Mouse (Mus musculus) monocyte, adult 2 months (primary cell): ENCODE results near the gene Irs2.
A peak's percentile ranks its signal among the peaks of the same experiment; 100 is the strongest.

ENCODE experiments used
- DNase-seq, 2 experiments: peaks; one replicate each; pipeline ENCODE4 v3.0.0; 2022; ENCODE audit warnings: low spot score in 2 of 2, low read depth in 1 of 2

Gene Irs2

DNA sequence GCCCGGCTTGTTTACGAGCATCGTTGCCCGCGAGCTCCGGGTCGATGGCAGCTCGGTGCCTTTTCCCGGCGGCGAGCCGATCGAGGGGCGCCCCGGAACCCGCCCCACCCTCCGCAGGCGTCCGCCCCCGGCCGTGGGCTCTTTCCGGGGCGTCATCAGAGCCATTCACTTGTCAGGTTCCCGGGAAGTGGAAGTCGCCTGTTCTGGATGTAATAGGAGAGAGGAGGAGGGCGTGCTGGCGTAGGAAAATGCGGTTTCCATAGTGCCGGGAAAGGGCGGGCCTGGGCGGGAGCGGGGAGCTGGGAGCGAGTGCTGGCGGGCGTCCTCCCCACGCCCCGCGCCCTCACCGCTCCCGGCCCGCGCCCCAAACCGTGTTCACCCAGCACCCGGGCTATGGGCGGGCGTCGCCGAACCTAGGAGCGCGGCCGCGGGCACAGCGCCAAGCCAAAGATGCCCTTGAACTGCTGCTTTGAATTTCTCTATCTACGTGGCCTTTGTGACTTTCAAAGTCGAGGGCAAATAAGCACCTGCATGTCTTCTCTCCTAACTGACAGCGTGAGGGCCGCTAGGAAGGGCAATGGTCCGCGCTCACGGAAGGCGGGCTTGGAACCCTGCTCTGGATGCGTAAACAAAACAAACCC lies 1.3 kb upstream of the Irs2 start:
- peak in 1 of 2 experiments; percentile 48 for DNase-seq

GRCm38 (mm10) chr8:11008842-11009420 lies 673 bp upstream of the Irs2 start:
- DNase-seq: peak; percentile 93 to 97

GRCm38 (mm10) chr8:11007581-11008378 lies 478 bp downstream of the Irs2 start:
- peak in 1 of 2 experiments; percentile 37 for DNase-seq

- DNase-seq: peak; percentile 63 to 76
Observed at GRCm38 (mm10) chr8:11007001-11007580, 1.2 kb downstream of the Irs2 start.

- DNase-seq: no peak
Observed at GRCm38 (mm10) chr8:11006276-11006630, 2.0 kb downstream of the Irs2 start.

DNA sequence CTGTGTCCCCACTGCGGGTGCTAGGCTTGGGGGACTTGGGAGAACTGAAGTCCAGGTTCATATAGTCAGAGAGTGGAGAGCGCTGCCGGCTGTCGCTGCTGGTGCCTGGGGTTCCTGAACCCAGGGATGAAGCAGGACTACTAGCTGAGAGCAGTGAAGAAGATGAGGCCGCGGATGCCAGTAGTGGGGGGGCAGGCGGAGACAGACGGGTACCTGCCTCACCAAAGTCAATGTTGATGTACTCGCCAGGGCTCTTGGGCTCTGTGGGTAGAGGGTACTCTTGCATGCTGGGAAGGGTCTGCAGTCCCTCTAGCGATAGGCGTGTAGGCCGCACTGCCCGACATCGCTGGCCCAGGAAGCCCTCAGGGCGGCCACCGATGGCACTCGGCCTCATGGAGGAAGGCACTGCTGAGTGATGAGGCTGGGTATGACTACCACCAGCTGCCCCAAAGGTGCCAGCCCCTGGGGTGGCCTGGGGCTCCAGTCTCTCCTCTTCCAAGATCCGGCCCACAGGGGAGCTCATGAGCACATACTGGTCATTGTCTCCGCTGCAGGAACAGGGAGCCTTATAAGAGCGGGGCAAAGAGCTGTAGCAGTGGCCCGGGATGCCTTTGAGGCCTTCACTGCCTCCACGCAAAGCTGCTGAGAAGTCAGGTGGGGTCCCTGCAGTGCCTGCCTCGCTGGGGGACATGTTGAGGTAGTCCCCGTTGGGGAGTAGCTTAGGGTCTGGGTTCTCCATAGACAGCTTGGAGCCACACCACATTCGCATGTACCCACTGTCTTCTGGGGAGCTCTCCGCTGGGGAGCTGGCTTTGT lies 2.6 kb downstream of the Irs2 start:
- no peak for DNase-seq

GRCm38 (mm10) chr8:11004781-11005459 lies 3.3 kb downstream of the Irs2 start:
- DNase-seq: no peak

DNA sequence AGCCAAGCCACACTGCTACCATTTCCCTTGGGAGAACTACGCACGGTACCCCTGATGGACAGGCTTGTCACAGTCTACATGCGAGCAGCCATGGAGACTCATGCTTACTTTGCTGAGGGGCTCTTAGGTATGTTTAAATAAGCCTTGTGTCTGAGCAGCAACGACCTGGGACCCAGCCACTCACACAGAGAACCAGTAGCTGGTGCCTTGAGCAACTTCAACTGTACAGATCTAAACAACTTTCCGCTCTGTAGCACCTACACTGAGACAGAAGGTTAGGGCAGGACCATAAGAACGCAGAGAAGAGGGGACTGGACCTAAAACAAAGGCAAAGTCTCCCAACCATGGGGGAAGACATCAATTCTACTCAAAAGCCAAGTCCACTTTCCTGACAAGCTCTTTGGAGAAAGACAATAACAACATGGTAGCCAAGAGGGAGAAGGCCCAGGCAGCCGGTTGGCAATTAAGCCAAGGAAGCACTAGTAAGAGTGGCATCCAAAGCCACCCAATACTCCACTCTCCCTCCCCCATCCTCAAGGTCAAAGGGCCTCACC lies 4.3 kb downstream of the Irs2 start:
- no peak for DNase-seq

GRCm38 (mm10) chr8:11003253-11003652 lies 5.0 kb downstream of the Irs2 start:
- no peak for DNase-seq

DNA sequence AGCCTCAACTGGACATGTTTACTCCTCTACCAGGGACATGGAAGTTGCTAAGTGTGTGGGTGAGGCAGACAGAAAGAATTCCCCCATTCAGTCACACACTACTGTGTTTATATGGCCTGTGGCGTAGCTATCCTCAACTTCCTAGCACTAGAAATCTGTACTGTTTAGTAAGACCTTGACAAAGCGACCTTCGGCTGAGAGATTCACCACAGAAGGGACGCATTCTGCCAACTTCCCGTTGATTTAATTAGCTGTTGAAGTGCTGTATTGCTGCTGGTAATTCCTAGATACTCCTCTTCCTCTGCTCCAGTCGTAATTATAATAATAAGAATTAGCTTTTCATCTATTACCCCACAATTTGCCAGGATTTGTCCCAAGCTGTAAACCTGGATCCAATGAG lies 5.4 kb downstream of the Irs2 start:
- DNase-seq: no peak

GRCm38 (mm10) chr8:11001062-11001549 lies 7.2 kb downstream of the Irs2 start:
- DNase-seq: no peak

DNA sequence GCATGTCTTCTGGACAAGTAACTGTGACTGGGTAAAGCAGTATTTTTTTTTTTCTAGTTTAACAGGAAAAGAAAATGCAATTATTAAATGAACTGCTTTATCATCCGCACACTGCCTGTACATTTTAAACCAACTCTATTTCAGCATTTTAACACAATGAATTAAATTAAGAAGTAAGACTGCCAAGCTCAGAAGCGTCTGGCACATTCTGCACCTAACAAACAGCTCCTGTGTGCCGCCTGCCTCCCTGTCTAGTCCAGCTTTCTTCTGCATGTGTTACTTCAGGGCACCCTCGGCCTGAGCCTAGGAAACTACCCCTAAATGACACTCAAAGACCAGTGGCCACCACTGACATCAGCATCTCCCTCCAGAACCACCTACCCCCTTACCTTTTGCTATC lies 8.7 kb downstream of the Irs2 start:
- no peak for DNase-seq

- DNase-seq: no peak
Observed at GRCm38 (mm10) chr8:10996247-10996646, 12.0 kb downstream of the Irs2 start.

DNA sequence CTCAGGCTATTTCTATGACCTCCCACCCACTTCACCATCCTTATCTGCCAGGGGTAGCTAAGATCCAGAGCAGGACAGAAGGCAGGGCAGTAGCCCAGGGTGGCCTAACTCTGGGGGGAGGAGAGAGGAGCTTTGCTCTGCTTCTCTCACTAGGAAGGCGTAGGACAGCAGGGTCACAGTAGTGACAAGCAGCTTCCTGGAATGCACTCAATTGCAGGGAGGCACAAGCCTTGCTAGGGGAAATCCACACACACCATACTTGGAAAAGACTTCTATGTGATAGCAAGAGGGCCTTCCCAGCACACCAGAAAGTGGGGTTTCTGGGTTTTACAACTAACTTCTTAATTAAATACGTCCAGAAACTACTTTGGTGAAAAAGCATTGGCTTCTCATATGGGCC lies 12.5 kb downstream of the Irs2 start:
- no peak for DNase-seq

DNA sequence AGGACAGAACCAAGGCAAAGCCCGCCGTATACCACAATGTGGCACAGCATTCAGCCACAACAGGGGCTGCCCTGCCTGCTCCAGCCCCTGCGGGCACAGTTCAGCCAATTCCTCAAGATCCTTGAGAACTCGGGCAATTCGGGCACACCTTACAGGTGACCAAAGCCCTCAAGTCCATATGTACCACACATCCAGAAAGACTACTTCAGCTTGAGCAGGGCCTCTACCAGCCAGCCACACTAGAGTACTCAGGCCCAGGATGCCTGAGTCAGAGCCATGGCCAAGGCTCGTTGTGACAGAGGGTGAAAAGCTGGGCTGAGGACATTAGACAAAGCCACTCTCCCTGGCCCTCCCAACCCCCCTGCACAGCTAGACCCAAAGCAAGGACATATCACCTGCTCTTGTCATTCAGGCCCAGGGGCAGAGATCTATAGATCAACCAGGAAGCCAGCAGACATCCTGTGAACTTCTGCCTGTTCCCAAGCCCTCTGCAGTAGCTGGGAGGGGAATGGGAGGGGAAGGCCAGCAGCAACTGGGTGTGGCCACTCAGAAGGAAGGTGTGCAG lies 13.8 kb downstream of the Irs2 start:
- no peak for DNase-seq

DNA sequence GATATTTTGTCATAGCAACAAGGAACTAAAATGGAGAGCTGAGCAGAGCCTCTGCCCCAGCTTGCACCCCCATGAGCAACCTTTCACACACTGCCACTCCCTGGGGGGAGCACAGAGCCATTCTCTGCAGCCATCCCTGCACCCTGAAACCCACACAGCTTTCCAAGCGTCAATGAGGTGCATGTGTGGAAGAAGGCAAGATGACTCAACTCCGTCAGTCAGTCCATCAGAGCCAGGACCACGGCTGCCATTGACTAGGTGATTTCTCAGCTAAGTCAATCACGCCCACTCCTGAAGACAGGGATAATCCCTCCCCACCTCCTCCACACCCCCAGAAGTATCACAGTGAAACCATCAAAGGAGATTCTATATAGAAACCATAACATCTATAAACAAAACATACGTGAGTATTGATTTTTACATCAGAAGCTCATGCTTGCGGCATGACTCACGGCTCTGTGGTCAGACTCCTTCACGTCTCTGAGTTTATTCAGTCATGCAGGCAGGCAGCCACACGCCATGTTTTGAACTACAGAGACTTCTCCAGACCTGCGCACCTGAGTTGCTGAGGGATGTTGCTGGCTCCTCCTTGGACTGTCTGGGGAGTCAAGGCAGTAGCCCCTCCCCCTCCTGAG lies 14.6 kb downstream of the Irs2 start:
- DNase-seq: no peak

DNA sequence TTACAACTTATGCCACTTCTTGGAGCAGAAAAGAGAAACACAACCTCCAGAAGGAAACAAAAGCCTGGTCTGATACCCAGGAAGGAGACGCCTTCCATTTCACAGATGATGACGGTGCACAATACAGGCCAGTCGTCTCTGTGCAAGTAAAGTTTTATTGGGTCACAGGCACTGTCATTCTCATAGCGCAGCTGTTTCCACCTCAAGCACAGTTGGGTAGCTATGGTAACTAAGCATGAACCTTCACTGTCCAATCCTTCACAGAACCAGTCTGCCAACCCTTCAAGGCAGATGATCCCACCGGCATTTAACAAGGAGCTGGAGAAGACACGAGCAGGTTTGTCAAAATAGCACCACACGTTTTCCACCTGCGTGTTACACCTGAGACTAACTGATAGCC lies 16.2 kb downstream of the Irs2 start:
- no peak for DNase-seq

DNA sequence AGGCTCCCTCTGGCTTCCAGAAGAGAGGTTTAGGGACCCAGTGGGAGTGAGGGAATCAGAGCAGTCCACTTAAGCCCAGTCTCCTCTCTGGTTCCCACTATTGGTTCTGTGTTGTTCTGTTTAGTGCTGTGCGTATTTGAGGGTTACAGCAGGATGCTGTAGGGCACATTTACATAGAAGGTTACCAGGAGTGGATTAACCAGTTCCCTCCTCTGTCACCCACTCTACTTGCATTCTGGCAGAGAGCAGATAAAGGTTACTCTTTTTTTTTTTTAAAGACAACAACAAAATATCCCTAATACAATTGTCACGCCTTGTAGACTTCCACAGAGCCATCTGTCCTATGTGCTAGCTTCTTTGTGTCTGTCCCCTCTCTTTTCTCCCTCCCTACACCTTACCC lies 16.9 kb downstream of the Irs2 start:
- DNase-seq: no peak

- no peak for DNase-seq
Observed at GRCm38 (mm10) chr8:10990421-10991110, 17.7 kb downstream of the Irs2 start.
